Mouse (Mus musculus) induced T-regulatory cell, adult 2 months (primary cell): ENCODE measurements around the gene Cnnm4.
"Not testable (repeated sequence)": the region's sequence is repeated elsewhere in the genome, so short reads cannot be mapped to it uniquely, and the experiment has no call there.

Experiments
- DNase-seq: peaks from one replicate; pipeline ENCODE4 v3.0.0-alpha.2; 2012; ENCODE audit warnings: low read depth

Gene Cnnm4

DNA sequence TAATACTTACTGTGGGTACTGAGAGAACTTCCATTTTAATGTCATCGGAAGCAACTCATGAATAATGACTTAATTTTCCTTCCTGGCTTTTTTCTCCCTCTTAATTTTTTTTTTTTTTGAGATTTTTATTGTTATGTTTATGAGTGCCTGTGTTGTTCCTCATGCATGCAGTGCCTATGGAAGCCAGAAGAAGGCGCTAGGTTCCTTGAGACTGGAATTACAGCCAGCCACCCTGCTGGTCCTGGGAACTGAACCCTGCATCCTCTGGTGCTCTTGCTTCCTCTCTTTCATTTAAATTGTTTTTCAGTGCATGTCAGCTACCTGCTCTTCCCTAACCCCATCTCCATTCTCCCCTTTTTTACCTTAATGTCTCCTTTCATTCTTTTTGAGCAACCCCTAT lies 42.3 kb downstream of the Cnnm4 start:
- DNase-seq: peak; percentile 38

DNA sequence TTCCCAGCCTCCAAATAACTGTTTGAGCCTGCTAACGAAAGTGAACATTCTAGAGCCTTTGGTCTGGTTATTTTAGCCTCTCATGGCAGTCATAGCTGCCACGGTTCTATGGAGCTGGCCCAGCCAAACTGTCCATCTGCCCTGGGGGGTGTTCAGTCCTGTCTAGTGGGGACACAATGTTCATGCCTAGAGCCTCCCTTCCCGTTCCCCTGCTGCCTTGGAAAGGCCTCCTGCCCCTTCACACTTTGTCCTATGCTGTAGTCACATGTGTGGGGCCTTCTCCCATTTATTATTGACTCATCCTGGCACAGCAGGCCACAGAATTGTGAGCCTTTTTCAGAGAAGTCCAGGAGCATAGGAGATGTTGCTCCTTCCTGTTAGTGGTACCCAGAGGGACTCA lies 46.8 kb downstream of the Cnnm4 start:
- no peak for DNase-seq

DNA sequence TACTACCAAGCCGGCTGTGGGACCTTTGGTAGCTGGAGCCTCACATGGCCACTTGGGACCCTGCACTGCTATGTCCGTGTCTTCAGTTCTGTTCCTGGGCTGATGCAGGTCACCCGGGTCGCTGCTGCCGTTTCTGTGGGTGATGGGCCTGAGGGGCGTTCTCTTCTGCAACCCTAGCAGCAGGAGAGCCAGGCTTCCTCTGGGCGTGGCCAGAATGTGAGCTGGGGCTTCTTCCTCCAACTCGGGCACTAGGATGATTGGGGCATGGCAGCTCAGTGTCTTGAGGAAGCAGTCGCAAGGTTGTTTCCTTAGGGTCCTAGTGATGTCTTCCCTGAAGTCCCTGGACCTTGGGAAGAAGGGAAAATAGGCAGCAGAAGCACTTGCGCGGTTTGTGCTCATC lies 48.2 kb downstream of the Cnnm4 start:
- DNase-seq: no peak

DNA sequence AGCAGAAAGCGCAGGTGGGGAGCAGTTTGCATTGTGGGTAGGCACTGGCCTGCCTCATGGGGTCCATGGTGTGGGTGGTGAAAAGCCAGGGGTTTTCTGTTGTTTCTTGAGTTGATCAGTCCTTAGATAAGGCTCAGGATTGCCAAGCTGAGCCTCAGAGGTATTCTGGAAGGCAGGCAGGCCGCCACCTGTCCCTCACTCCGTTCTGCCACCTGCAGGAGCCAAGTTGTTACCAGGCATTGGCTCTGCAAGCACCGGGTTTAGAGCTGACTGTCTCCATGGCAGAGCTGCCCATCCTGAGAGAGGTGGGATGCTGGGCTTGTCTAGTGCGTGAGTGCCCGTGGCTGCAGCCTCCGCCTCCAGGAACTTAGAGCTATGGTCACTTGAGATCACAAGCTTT lies 50.8 kb downstream of the Cnnm4 start:
- no peak for DNase-seq

DNA sequence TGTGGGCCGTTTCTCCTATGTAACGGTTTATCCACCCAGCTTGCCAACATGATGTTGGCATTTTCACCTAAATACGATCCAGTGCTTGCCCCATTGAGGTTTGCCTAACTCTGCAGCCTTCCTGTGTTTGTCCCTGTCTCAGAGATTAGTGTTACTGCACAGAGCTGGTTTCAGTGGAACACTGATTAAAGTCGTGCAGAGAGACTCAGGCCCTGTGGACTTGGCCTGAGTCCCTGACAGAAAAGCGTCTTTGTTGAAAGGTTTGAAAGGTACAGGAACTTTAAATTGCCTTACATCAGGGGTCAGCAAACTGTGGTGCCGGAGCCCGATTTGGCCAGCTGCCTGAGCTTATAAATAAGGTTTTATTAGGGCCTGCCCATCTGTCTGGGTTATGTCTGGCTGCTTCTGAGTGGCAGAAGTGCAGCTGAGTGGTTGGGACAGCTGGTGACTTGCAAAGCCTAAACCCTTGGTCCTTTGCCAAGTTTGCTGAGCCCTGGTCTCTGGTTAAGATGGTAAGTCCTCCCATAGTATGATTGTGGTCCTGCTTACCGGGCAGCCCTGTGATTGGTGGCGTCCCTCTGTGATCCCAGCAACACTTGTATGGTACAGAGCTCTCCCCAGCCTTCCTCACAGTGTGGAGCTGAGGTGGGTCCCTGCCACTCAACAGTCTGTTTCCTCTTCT lies 52.1 kb downstream of the Cnnm4 start:
- DNase-seq: no peak

DNA sequence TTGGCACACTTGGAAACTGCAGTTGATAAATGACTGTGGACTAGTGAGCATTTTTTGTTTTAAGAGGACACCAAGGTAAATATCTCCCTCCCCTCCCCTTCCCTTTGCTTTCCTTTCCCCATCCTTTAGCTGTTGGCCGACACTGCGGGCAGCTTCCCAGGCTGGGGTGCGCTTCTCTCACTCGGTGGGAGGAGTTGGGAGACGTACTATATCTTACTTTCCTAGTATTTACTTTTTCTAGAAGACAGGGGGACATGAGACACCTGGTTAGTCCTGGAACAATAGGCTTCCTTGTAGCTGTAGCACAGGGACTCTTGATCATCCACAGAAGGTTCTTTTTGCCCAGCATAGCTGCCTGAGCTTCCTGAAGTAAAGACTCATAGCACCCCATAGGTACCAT lies 52.6 kb downstream of the Cnnm4 start:
- no peak for DNase-seq

DNA sequence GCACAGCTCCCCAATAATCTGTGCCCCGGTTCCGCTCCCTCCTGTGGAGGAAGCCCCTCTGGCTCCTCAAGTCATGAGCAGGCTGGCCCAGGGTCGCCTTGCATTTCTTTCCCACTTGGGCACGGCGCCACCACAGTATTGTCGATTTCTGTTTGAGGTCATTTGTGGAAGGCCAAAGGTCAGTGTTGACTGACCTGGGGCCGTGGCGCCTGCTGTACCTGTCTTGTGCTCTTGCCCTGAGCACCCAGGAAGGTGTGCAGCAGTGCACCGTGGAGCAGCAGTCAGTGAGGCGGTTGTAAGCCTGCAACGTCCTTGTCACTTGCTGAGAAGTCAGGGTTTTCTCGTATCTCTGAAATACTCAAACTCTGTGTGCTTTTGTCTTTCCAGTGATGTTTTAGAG lies 54.4 kb downstream of the Cnnm4 start:
- DNase-seq: no peak

DNA sequence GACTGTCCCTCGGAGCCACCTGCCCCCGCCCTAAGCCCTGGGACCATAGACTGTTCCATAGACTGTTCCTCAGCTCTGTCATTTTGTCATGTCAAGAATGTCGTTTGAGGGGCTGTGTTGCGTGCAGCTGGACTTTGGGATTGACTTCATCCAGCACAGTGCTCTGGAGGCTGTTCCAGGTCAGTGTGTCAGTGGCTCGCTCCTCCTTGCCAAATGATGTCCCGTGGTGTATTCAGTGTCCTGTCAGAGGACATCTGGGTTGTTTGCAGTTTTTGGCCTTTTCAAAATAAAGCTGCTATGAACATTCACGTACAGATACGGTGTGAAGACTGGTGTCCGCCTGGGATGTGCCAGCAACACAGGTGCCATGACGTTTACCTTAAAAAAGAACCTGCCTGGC lies 55.5 kb downstream of the Cnnm4 start:
- no peak for DNase-seq

DNA sequence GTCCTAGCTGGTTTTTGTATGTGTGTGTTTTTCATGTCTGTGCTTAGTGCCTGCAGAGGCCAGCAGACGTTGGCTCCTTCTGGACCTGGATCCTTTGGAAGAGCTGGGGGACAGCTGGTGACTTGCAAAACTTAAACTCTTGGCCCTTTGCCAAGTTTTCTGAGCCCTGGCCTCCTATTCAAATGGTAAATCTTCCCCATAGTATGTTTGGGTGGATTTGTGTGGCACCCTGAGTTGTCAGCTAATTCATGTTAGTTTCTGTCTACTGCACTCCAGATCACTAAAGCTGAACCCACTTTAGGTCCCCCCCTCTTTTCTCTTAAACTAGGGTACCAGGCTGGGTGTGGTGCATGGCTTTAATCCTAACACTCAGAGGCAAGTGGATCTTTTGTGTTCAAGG lies 56.9 kb downstream of the Cnnm4 start:
- no peak for DNase-seq

DNA sequence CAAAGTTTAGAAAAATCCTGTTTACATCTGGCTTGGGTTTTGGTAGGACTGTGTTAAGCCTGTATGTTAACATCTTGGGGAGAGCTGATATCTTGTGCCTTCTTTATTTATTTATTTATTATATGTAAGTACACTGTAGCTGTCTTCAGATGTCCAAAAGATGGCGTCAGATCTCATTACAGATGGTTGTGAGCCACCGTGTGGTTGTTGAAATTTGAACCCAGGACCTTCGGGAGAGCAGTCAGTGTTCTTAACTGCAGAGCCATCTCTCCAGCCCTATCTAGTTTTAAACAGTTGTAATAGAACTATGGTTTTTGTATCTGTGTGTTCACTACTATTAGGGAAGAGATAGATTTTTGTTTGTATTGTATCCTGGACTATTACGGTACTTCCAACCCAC lies 57.9 kb downstream of the Cnnm4 start:
- DNase-seq: no peak

DNA sequence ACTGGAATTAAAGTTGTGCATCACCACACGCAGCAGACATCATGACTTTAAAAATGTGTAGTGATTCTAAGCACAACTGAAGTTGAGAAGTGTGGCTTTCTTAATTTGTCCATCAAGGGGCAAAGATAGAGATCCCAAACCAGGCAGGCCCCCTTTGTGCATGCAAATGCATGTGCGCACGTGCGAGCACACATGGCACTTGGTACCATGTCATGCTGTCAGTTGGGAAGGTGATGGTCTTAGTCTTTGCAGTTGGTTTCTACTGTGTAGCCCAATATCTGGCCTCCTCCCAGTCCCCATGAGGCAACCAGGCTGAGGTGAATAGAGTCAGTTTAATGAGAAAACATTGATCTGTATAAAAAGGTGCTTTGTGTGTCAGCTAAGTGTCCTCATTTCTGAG lies 58.5 kb downstream of the Cnnm4 start:
- no peak for DNase-seq

DNA sequence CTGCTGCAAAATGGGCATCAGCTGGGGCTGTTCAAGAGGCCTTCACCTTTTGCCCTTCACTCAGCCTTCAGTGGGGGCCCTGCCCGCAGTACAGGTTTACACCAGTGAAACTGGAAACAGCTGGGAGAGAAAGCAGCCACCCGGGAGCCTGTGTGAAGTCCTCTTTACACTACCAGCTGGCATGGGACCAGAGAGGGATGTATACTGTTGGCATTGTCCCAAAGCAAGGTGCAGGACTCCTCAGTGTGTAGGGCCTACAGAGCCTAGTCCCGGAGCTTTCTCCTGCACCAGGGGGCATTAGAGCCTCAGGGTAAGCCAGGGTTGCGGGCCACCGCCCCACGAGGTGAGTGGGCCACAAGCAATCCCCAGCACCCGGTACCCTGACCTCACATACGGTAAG lies 59.1 kb downstream of the Cnnm4 start:
- DNase-seq: no peak

DNA sequence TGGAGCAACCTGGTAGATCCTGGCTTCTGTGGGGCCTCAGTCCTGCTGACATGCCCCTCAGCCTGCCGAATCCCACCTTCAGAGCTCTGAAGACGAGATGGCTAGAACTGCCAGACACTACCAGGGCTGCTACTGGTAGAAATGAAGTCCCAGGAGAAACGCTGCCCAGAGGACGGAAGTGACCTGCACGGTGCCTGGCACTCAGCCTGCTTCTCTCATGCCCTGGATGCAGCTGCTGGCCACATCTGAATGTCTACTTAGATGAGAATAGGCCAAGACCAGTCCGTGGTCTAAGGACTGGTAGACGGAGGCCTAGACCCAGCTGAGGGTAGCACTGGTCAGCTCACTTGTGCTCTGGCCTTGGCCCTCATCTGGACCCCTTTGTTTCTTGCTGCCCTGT lies 59.5 kb downstream of the Cnnm4 start:
- no peak for DNase-seq

DNA sequence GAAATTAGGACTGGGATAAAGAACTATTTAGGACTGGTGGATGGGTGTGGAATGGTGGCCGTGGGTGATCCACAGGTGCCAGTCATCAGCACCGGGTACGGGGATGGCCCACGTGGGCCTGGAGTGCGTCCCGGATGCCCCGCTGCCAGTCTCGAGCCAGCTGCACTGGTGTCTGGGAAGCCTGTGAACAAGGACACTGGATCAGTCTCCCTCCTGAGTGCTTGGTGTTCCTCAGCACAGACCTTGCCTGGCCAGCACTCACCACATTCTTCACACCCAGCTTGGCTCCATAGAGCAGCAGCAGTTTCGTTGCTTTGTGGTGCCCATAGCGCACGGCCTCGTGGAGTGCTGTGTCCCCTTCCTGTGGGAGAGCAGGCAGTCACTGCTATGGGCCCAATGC lies 60.0 kb downstream of the Cnnm4 start:
- DNase-seq: no peak

DNA sequence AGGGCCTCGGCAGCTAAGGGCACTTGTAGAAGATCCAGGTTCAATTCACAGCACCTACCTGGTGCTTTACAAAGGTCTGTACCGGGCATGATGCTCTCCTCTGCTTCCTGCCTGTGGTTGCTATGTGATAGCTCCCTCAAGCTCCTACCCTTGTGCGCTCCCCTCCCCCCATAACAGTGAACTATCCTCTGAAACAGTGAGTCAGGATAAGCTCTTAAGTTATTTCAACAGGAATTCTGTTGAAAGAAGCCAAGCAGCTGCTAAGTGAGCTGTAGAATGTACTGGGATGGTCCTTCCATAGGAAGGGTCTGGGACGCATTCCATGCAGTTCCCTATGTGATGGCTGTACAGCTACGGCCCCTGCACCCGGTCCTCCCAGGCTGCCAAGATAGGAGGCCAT lies 62.1 kb downstream of the Cnnm4 start:
- DNase-seq: no peak

DNA sequence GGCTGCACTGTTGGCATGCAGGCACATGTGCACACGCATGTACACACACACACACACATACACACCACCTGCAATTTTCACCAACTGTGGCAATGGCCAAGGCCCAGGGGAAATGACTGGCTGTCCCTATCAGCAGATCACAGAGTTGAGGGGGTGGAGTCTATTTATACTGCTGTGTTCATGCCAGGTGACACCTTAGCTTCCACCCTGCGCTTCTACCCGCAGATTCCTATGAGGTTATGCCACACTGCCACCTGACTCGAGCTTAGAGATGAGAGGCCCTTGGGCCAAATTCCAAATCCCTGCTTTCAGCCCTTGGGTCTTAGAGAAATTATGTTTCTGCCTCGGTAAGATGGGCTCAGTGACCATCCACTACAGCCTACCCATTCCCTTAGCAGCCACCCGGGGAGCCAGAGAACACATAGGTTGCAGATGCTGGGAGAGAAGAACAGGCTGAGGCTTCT lies 63.2 kb downstream of the Cnnm4 start:
- DNase-seq: peak; percentile 15

DNA sequence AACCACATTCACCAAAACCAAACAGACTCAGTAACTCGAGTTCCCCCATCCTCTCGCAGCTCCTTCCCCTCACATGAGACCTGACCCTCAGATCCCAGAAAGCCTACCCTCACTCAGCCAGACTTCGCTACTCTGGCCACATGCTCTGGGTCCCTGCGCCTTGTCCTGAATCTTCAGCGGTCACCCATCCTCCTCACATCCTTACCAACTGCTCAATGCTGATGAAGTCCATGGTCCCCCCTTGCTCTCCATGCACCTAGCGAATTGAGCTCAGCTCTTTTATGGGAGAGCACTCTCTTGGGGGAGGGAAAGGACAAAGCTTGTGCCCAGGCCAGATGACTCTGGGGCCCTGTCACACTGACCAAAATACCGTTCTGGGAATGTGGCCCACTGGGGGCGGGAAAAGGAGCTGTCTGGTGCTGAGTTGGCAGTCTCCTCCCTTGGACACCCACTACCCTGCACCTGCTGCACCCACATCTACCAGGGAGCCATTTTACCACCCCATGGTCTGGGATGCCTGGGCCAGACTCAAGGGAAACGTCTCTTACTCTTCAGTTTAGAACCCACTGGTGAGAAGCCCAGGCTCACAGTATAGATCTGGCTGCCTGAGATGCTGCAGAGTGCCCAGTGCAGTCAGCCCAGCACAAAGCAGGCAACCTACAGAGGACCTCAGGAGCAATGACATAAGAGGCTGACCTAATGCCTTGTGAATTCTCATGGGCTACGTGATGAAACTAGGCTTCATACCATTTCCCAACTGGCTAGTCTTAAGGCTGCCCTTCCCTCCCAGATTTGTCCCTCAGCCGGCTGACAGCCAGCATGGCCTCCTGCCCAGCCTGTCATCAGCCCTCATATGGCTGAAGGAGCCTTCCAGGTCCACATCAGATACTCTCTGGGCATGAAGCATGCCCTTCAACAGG lies 64.3 kb downstream of the Cnnm4 start:
- no peak for DNase-seq

DNA sequence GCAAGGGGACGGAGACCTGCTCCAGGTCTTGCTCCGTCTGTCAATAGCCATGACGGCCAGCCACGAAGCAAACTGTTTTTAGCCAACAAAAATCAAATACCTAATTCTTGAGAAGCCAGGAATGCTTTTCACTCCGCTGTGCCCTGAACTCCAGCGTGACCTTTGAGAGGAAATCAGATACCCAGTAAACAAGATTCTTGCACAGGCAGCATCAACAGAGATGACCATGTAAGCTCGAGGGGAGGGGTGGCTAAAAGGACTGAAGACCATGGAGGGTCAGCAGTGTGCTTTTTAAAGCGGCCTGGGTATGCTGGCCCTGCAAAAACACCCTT lies 64.9 kb downstream of the Cnnm4 start:
- DNase-seq: no peak

DNA sequence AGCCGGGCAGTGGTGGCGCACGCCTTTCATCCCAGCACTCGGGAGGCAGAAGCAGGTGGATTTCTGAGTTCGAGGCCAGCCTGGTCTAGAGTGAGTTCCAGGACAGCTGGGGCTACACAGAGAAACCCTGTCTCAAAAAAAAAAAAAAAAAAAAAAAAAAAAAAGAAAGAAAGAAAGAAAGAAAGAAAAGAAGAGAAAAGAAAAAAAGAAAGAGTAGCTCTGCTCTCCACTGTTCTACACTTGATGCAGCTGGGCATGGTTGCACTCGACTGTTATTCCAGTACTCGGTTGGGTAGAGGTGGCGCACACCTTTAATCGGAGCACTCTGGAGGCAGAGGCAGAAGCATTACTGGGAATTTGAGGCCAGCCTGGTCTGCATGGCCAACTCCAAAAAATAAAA lies 65.4 kb downstream of the Cnnm4 start, which contains the start of gene Ankrd23:
Ankrd23 (minus strand) TSS at position 101 of the 400 bp plus-strand sequence.
- not testable (repeated sequence) for DNase-seq

DNA sequence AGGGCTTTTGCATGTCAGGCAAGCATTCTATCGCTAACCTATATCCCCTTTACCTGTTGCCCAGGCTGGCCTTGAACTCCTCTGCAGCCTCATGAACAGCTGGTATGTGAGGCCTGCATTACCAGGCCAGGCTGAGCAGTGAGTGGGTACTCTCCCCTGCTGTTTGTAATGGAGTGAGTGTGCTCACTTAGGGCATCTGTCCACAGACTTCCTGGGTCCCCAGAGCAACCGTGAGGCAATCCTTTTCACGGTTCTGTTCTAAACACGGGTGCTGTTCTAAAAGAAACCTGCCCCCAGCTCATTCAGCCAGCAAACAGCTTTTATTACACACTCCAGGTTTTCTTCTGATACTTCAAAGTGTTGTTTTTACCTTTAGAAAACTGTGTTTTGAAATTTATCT lies 67.3 kb downstream of the Cnnm4 start:
- no peak for DNase-seq

DNA sequence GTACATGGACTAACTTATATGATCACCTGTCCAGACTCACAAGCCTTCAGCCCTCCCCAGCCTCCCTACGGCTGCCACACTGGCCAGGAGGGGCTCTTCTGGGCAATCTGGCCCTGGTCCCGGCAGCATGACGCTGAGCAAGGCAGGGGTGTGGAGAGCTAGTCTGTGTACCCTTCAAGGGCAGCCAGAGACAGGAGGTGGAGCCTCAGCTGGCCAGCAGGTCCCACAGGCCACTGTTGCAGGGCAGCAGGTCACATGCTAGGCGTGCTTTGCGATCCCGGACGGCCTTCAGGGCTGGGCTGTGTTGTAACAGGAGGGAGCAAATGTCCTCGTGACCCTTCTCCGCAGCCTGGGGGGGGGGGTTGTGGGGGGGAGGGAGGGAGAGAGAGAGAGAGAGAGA lies 67.8 kb downstream of the Cnnm4 start, which contains the start of gene Gm42417:
Gm42417 (minus strand) TSS at position 244 of the 400 bp plus-strand sequence.
- no peak for DNase-seq

DNA sequence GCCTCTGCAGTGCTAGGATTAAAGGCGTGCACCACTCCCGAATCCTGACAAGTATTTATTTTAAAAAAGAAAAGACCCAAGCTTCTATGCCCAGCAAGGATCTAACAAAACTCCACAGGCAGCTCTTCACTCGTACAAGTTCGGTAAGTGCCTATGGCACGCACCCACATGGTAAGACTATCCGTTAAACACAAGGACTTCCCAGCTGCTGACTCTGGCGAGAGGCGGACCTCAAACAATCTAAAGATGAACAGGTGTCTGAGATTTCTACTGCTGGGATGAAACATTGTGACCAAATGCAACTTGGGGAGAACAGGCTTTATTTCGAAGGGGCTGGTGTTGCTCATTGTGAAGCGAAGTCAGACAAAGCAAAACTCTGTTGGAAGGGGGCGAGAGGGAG lies 68.7 kb downstream of the Cnnm4 start:
- DNase-seq: no peak

DNA sequence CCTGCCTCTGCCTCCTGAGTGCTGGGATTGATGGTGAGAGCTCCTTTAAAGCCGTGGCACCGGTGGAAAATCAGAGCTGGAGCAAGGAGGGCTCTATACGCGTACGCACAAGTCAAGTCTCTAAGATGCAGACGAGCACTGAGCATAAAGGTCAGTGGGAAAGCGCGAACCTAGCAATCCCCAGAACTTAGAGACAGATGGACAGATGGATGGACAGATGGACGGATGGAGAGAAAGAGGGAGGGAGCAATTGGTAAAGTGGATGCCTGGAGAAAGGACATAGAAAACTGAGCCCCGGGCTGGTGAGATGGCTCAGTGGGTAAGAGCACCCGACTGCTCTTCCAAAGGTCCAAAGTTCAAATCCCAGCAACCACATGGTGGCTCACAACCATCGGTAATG lies 69.4 kb downstream of the Cnnm4 start:
- no peak for DNase-seq

DNA sequence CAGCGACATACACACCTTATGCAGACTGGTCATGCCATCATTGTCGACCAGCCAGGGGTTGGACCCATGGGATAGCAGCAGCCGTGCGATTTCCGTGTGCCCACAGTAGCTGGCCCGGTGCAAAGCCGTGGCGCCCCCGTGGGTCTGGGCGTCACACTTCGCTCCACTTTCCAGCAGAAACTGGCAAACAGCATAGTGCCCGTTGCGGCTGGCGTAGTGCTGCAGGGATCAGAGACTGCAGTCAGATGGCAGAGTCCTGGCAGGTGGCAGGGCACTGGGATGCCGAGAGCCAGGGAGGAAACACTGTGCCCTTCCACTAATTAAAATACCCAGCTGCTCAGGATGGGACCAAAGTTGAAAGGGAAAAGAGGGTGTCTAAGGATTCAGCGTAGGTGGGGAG lies 70.4 kb downstream of the Cnnm4 start:
- DNase-seq: no peak
